Comparison of ENCODE assay signal across 8 mouse cellular contexts in the genomic region with DNA sequence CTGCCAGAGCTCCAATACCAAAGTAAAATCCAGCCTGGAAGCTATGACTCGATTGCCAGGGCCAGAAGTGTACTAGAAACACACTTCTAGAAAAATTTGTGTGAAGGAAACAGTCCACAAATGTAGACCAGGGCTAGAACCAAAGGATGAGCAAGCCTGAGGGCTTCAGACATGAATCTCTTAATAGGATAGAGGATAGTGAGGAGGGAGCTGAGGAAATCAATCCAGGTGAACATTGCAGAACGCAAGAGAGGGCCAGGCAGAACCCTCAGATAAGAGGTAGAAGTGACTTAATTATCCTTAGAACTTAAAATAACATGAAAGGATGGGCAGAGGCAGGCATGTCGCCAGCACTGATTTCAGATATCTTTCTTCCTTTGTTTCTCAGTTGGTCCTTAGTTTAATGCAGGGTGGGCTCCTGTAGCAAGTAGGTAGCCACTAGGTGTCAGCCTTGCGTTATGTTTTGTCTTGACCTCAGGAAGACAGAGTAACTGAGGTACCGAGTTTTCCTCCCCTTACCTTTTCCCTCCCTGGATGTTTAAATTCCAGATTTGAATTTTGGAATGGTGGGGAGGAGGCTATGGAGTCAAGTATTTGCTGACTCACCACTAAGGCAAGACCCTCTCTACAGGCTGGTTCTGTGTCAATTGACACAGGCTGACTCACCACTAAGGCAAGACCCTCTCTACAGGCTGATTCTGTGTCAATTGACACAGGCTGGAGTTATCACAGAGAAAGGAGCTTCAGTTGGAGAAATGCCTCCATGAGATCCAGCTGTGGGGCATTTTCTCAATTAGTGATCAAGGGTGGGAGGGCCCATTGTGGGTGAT. TPM values are rescaled to one million over a fixed set of nuclear protein-coding genes. Genes with fewer than 3 reads are reported as not detected.
DNase-seq lines count a peak whose midpoint lies in the region; ATAC-seq and TF ChIP-seq lines count a peak whose summit lies in the region.

No protein-coding gene starts in this region.

- TF ChIP-seq POLR2A in thymus, adult 2 months (IDR thresholded peaks at IDR 0.05; ENCODE audit: control insufficient read depth, extremely low read depth, insufficient read depth, low read length, poor library complexity) = no peak

- peak; percentile 82 for TF ChIP-seq CTCF in midbrain, postnatal 0 days (IDR thresholded peaks at IDR 0.05)
- no peak for TF ChIP-seq CTCF in thymus, adult 2 months (IDR thresholded peaks at IDR 0.05; ENCODE audit: borderline replicate concordance, control insufficient read depth, extremely low read depth, insufficient read depth, low read length, poor library complexity)

- no peak overlapping the region for H3K27ac ChIP-seq in intestine, embryonic 16.5 days (ENCODE audit: low read length)
- H3K27ac ChIP-seq in limb, embryonic 12.5 days = no peak overlapping the region
- H3K27ac ChIP-seq in midbrain, postnatal 0 days (ENCODE audit: low read depth, low read length) = no peak overlapping the region
- H3K27ac ChIP-seq in thymus, adult 2 months (ENCODE audit: control insufficient read depth, insufficient read depth, low read length) = no peak overlapping the region

- ATAC-seq in intestine, embryonic 16.5 days = peak; percentile 82
- peak; percentile 74; the same call in 1 of the 2 replicates for ATAC-seq in limb, embryonic 12.5 days (ENCODE audit: insufficient number of reproducible peaks, insufficient read depth, low FRiP score, low TSS enrichment, low read depth)
- peak; percentile 85 for ATAC-seq in midbrain, postnatal 0 days (ENCODE audit: low FRiP score)

- DNase-seq in spleen, postnatal 36 days (ENCODE audit: low spot score in 2 of 2) = peak; percentile 19 to 24
- DNase-seq in spleen, postnatal 4 days (ENCODE audit: low spot score in 2 of 2) = no peak
- DNase-seq in cerebellum, postnatal 10 days = peak; percentile 73 to 74
- DNase-seq in gastrocnemius, postnatal 10 days = peak; percentile 31
- peak; percentile 63 for DNase-seq in midbrain, postnatal 0 days (ENCODE audit: low spot score)
- DNase-seq in thymus, adult 2 months = peak; percentile 50

- H3K4me2 ChIP-seq in intestine, embryonic 16.5 days (ENCODE audit: low read depth, low read length) = no peak overlapping the region
- no peak overlapping the region for H3K4me2 ChIP-seq in limb, embryonic 12.5 days
- no peak overlapping the region for H3K4me2 ChIP-seq in midbrain, postnatal 0 days (ENCODE audit: low read depth, low read length, poor library complexity, severe bottlenecking)

- no peaks in the 10 kb centered on the region for H3K4me1 ChIP-seq in intestine, embryonic 16.5 days (ENCODE audit: control insufficient read depth, insufficient read depth, low read length)
- no peaks in the 10 kb centered on the region for H3K4me1 ChIP-seq in limb, embryonic 12.5 days (replicated peaks)
- no peaks in the 10 kb centered on the region for H3K4me1 ChIP-seq in midbrain, postnatal 0 days (ENCODE audit: insufficient read depth, low read length)
- H3K4me1 ChIP-seq in thymus, adult 2 months (replicated peaks; ENCODE audit: control insufficient read depth, insufficient read depth, low read length) = no peaks in the 10 kb centered on the region

- no peaks in the 10 kb centered on the region for H3K36me3 ChIP-seq in intestine, embryonic 16.5 days (ENCODE audit: control insufficient read depth, insufficient read depth, low read length)
- H3K36me3 ChIP-seq in limb, embryonic 12.5 days = peaks cover 8% of the 10 kb centered on the region; the same call in 1 of the 2 replicates
- H3K36me3 ChIP-seq in midbrain, postnatal 0 days (ENCODE audit: insufficient read depth, low read length) = no peaks in the 10 kb centered on the region; the same call in 1 of the 2 replicates
- no peaks in the 10 kb centered on the region for H3K36me3 ChIP-seq in thymus, adult 2 months (ENCODE audit: control insufficient read depth, insufficient read depth, low read length)

- no peaks in the 10 kb centered on the region for H3K9me3 ChIP-seq in intestine, embryonic 16.5 days (ENCODE audit: control insufficient read depth, low read length)
- H3K9me3 ChIP-seq in limb, embryonic 12.5 days = no peaks in the 10 kb centered on the region
- no peaks in the 10 kb centered on the region for H3K9me3 ChIP-seq in midbrain, postnatal 0 days (ENCODE audit: low read length)

- 23% methylated on average over 5 of the region's 5 CpGs for WGBS in intestine, embryonic 16.5 days
- WGBS in limb, embryonic 12.5 days = 27% methylated on average over 5 of the region's 5 CpGs
- 29% methylated on average over 5 of the region's 5 CpGs for WGBS in midbrain, postnatal 0 days
- WGBS in thymus, adult 2 months = 32% methylated on average over 5 of the region's 5 CpGs

- no peak overlapping the region for H3K4me3 ChIP-seq in intestine, embryonic 16.5 days (ENCODE audit: low read length)
- no peak overlapping the region for H3K4me3 ChIP-seq in limb, embryonic 12.5 days (replicated peaks)
- no peak overlapping the region for H3K4me3 ChIP-seq in midbrain, postnatal 0 days (ENCODE audit: low read depth, low read length)
- H3K4me3 ChIP-seq in thymus, adult 2 months (ENCODE audit: control insufficient read depth, insufficient read depth, low read length) = no peak overlapping the region

- no peak overlapping the region for H3K9ac ChIP-seq in intestine, embryonic 16.5 days (ENCODE audit: low read depth, low read length)
- no peak overlapping the region for H3K9ac ChIP-seq in limb, embryonic 12.5 days (replicated peaks)
- H3K9ac ChIP-seq in midbrain, postnatal 0 days (replicated peaks; ENCODE audit: low read length, poor library complexity, severe bottlenecking) = no peak overlapping the region

- H3K27me3 ChIP-seq in intestine, embryonic 16.5 days (replicated peaks; ENCODE audit: control insufficient read depth, insufficient read depth, low read length) = no peaks in the 10 kb centered on the region
- H3K27me3 ChIP-seq in limb, embryonic 12.5 days = no peaks in the 10 kb centered on the region
- no peaks in the 10 kb centered on the region for H3K27me3 ChIP-seq in midbrain, postnatal 0 days (ENCODE audit: insufficient read depth, low read length)
- H3K27me3 ChIP-seq in thymus, adult 2 months (ENCODE audit: control insufficient read depth, insufficient read depth, low read length) = no peaks in the 10 kb centered on the region

RNA-seq across cellular contexts. Expression of a gene that starts 52.2 kb away (rescaled TPM):
- 10 to 100 TPM in 1 of 2 experiments, 1 to 10 TPM in 1; 6.3 to 11.4 TPM for total RNA-seq in gastrocnemius, postnatal 10 days (2021)
- polyA plus RNA-seq in intestine, embryonic 16.5 days (2015; fragmentation: Nextera tagmentation; extraction: Ambion mirVana) = 1.4 and 1.8 TPM in 2 replicates
- 0.05 and 0.33 TPM in 2 replicates for polyA plus RNA-seq in limb, embryonic 12.5 days (2016; fragmentation: Nextera tagmentation; extraction: Ambion mirVana)
- total RNA-seq in midbrain, postnatal 0 days (2014; rRNA removed) = 13.3 and 28.3 TPM in 2 replicates
- 11.8 and 12.2 TPM in 2 replicates for polyA plus RNA-seq in midbrain, postnatal 0 days (2015; fragmentation: Nextera tagmentation; extraction: Ambion mirVana)
- polyA plus RNA-seq in thymus, adult 2 months (2012; rRNA removed) = 3.4 and 3.9 TPM in 2 replicates

Comparison
In these comparisons a context has a peak if more than half of its experiments do, and no peak if none do; other contexts are left out.
1. DNase-seq: peak in spleen, postnatal 36 days (2 of 2), cerebellum, postnatal 10 days (2 of 2), gastrocnemius, postnatal 10 days (single experiment), midbrain, postnatal 0 days (single experiment) and thymus, adult 2 months (single experiment); none in spleen, postnatal 4 days (0 of 2).
2. Peak in every context shown above with its lines, with median percentiles within 50 percentile points of each other: ATAC-seq.